Mouse (Mus musculus): Measurements from ENCODE around the gene Aasdhppt. TPM values are rescaled to one million over a fixed set of nuclear protein-coding genes. Genes with fewer than 3 reads are reported as not detected.

Aasdhppt gene
- 1 to 10 TPM; 1.4 to 3.4 TPM for polyA plus RNA-seq (2012; fragmentation: generic; extraction: Trizol)

DNA sequence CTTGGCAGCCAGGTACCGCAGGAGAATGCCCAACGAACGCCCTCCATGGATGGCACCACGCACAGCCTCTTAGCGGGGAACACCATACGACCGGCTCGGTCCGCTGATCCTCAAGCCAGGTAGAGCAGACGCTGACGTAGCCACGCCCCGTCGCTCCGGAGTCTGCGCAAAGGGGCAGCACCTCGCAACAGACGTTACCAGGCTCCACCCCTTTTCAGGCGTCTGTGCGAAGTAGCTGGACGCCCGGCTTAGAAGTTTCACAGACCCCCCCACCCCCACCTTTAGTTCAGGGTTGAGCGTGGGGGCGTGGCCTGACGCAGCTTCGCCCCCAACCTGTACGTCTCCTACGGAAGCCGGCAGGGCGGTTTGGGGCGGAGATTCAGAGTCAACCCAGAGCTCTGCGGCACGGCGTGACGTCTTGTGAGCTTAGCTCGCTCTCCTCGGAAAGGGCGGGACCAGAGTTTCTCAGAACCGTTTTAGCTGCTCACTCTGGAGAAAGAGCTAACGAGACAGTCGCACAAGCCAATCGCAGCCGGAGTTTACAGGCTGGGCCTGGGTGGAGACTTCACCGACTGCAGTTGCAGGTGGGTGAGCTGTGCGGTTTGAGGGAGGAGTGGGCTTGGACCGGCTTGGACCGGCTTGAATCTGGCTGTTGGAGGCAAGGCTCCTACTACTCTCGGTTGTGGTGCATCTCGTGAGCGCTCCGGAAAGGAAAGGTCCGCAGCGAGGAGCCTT lies at the start of gene Aasdhppt, which contains the start of gene Kbtbd3:
Aasdhppt (minus strand) TSS at position 121 of the 735 bp plus-strand sequence.
Kbtbd3 (plus strand) TSS at position 483 of the 735 bp plus-strand sequence.

Other genes starting within 250 kb of the Aasdhppt start
- under 1 TPM; 0.05 to 0.80 TPM for gene Kbtbd3, start 362 bp upstream of the Aasdhppt start, polyA plus RNA-seq (2012; fragmentation: generic; extraction: Trizol)
- gene Msantd4, start 67.1 kb upstream of the Aasdhppt start, polyA plus RNA-seq (2012; fragmentation: generic; extraction: Trizol) = 1 to 10 TPM in 1 of 2 experiments, under 1 TPM in 1; 0.76 to 9.6 TPM

Data from C3H10T1/2 (cell line).